Mouse (Mus musculus): ENCODE results near the gene Tnni3k.
A peak's percentile ranks its signal among the peaks of the same experiment; 100 is the strongest.

Gene Tnni3k

DNA sequence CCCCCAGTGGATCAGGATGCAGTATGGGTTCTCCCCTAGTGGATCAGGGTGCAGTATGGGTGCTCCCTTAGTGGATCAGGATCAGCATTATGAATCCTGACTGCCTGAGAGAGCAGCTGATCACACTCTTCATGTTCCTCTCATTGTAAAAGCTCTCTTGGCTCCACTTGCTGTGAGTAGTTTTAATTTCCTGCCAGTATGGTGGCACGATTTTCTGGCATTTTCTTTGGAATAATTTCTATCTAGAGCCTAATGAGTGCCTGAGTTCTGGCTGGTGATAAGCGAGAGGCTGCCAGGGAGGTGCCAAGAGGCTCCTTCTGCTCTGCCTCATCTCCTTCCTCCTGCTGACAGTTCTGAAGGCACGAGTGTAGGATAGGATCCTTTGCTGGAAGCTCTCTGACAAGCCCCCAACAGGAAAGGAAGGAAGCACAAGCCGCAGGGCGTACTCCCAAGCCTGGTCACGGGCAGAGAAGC lies 109.5 kb downstream of the Tnni3k start:
- no peak for DNase-seq

DNA sequence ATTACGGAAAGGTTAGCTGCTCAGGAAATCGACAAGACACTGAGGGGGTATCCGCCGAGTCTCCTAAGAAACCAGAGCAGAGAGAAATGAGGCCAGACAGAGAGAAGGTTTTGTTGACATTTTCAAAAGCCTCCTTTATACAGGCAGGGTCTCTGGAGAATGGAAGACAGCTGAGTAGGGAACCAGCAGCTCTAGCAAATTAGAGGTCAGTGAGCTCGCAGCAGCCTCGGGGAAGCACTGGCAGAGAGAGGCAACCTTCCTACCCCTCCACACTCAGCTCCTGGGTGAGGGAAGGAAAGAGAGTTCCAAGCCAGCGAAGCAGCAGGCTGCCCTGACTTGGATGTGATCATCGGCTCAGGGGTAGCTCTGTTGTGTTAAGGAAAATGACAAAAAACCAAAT lies 127.5 kb downstream of the Tnni3k start:
- no peak for DNase-seq

DNA sequence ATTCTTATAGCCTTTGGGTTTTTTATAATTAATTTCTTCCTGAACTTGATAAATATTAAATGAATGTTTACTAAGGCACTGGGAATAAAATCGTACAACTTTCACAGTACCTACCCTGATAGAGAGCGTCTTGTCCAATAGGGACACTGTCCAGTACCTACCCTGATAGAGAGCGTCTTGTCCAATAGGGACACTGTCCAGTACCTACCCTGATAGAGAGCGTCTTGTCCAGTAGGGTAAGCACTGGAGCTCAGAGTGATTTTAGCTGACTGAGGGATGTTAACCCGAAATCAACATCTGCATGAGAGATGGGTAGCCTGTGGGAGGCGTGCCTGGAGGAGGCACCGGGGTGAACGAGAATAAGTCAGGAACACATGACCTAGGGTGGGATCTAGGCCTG lies 130.3 kb downstream of the Tnni3k start:
- DNase-seq = no peak

DNA sequence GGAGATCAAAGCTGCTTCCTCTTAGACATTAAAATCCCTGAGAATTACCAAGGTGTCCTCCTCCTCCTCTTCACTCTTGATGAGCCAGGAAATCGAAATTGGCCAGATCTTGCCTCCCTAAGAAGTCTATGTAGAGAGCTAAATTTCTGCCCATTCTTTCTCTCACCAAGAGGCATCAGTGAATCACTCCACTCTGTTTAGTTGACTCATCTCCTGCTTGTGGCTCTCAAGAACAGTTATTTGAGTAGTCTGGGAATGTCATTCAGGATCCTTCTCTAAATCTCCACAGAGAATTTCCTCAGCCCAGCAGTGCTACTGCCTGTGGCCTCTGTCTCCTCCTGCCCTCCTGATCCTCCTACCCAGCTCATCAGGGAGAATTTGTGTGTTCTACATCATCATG lies 139.6 kb downstream of the Tnni3k start:
- no peak for DNase-seq

DNA sequence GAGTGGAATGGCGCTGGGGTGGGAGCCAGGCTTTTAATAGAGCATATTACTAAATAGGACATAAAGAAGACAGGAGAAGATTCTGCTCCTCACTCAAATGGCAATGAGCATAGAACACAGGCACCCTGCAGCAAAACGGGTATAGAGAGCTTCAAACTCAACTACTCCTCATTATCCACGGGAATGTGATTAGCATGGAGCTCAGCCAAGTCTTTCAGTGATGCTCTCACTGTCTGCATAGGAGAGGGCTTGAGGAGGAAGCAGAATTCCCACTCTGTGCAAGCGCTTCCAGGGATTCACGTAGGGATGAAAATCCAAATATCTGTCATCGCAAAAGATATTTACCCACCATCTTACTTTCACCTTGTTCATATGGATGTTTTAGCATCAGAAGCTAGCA lies 141.6 kb downstream of the Tnni3k start:
- DNase-seq = no peak

DNA sequence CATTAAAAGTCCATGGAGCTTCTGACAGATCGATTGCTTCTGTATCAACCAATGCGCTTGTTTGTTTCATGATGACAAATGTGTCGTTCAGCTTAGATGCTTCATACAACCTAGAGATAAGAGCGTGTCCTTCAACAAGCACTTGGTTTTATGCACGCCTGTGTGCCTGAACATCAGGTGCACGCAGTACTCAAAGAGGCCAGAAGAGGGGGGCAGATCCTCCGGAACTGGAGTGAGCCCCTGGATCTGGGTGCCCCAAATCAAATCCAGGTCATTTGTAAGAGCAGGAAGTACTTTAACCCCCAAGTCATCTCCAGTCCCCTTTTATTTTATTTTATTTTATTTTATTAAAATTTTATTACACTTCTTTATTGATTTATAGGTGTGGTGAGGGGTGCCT lies 158.5 kb downstream of the Tnni3k start:
- peak; percentile 5 for DNase-seq

DNA sequence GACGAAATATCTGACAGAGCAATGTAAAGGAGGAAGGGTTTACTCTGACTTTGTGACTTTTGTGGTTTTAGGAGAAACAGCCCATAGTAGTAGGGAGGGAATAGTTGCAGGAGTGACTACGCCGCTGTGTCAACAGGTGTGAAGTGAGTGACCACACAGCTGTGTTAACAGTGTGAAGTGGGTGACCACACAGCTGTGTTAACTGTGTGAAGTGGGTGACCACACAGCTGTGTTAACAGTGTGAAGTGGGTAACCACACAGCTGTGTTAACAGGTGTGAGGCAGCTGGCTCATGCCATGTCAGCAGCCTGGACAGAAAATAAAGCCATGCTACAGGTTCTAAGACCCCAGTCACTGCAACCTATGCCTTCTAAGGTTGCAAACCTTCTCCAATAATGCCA lies 162.0 kb downstream of the Tnni3k start:
- DNase-seq = no peak

DNA sequence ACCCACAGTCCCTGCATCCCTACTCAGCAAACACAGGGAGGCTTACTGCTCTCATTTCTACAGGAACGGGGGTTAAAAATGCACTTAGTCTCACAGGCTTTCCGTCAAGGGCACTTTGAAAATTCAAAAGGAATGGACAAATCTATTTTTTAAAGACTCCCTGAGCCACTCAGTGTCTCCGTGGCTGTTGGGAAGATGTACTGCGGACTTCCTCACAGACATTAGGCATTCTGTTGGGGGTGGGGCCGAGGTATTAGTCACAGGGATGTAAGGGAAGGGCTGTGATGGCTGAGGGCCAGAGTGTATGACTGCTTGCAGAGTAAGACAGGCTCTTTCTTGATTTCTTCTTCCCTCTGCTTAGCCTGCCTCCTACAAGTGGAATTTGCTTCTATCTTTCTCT lies 169.8 kb downstream of the Tnni3k start:
- DNase-seq = peak; percentile 12

DNA sequence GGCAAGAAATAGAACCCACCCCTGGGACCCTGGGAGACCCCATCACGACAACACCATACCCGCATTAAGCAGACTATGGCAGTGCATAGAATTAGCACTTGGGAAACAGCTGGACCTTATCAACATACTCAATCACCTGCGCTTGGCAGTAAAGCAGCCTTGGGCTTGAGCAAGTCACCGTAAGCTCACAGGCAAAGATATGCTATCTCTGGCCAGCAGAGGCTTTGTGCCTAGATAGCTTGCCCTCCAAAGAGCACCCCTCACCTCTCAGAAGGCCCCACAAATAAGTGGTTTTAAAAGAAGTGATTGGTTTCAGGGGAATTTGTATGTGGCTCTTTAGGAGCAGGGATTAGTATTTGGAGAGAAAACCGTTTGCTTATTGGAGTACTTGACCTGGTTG lies 170.2 kb downstream of the Tnni3k start:
- DNase-seq = no peak

DNA sequence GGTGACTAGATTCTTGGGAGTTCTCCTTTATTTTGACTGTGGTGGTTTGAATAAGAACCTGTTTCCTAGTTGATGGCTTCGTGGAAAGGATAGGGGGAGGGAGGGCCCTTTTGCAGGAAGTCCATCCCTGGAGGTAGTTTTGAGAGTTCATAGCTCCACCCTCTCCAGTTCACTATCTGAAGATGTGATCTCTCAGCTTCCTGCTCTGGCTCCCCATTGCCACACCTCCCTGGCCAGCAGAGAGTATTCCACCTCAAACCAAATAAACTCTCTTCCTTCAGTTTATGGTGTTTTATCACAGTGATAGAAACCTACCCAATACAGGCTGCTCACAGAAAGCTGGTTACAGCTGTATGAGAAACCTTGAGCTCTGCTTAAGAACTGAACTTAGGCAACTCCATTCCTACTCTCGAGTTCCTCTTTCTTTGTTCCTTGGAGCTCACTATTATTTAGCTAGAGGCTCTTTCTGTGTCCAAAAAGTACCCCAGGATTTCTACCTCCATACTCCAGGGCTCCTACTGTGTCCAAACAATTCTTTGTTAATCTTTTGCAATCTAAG lies 173.7 kb downstream of the Tnni3k start:
- DNase-seq = no peak

DNA sequence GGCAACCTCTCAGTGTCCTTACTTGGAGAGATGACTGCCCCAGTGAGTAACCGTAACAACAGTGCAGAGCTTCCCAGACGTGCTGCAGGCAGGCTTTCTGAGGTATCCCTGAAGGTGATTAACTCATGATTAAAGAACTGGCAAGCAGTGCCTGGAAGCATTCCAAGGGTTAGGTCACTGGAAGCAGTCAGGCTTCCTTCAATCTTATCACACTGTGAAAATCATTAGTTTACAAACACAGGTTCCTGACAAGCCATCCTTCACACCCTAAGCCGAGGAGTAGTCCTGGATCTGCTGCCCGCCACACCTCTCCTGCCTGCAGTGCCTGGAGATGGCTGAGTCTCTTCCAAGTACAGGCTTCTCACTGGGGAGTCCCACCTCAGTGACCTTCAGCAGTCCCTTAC lies 174.7 kb downstream of the Tnni3k start:
- no peak for DNase-seq

DNA sequence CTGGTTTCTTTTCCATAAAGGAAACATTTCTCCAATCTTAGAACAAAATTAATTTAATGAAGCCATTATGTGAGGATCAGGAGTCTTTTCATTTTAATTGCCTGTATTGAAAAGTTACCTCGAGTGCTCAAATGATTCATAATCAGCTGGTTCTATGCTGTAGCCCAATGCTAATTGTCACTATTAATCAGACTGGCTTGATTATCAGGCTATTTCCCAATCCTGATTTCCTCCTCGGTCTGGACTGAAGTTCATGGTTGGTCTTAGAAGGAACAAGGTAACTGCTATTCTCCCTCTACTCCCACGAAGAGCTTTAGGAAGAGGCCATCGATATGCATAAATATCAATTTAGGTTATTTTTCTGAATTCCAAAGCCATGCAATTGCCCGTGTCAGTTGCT lies 175.1 kb downstream of the Tnni3k start:
- no peak for DNase-seq

DNA sequence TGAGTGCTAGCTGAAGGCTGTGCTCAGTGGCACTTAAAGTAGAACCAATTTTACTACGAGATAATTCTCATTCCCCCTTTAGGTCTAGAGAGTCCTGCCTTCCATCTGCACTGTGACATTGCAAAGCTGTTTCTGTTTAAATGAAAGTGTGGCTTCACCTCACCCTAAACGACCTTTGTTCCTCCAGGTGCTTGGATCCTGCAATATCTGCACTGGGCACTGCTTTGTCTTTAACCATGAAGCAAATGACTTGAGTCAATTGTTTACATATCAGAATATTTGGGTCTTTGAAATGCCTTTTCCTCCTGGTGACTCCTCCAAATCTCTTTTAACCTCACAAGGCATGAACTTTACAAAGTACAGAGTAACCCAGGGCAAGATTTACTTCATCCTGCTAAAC lies 175.7 kb downstream of the Tnni3k start:
- no peak for DNase-seq

DNA sequence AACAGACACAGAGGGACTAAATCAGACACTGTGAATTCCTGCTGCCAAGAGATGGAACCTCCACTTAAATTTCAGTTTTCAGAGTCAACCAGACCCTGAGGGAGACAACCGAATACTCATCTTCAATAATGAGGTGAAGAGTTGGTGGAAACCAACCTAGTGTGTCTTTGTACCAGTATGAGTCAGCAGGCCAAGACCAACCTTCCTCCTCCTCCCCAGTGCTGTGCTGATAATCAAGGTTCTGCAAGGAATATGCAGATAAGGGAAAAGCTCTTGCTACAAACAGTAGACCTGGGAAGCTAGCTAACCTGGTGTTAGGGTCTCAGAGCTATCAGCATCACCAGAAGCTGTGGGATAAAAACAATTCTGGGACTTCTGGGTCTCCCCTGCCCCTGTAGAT lies 176.1 kb downstream of the Tnni3k start:
- no peak for DNase-seq

DNA sequence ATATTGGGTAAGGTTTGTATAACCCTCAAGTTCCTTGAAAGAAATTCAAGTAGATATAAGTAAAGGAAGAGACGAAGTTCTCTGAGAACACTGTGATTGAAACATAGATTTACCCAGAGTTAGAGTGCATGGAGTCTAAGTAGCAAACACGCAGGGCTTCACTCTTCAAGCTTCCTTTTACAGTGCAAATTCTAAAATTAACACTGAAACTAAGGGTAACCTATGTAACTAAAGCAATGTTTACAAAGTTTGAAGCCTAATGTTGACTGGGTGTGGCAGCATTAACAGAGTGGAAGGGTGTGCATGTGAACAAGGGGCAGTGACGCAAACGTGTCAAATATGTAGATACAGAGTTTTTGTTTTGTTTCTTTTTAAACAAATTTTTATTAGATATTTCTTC lies 186.4 kb downstream of the Tnni3k start:
- DNase-seq = no peak

DNA sequence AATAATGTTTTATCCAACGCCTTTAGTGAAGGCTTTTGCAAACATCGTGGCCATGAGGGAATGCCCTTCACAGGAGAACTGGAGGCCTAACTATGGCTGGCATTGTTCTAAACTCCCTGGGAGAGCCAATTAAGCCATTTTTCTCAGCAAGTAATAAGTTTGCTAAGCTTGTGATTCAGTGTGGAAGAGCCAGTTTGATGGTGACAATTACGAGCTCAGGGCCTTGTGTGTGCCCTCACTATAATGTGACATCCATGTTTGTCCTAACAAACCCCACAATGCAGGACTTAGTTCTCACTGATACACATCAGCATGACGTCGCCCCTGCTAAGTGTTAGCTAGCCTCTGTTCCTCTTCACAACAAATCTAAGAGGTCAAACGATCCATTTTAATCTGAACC lies 193.3 kb downstream of the Tnni3k start:
- no peak for DNase-seq

DNA sequence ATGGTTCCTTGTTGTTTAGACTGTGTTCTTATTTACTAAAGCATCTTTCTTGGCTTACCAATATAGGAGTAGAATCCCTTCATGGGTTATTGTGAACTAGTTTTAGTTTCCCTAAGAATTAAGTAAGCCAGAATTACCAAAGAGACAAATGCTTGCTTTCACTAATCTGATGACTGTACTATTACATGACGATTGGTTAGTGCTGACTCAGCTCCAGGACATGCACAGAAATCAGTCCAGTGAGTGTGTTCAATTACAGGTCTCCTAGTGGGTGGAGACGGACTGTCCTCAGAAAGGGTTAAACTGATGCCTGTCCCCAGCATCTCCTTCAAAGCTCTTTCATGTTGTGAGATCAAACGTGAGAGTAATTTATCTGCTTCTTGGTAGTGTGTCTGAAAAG lies 195.5 kb downstream of the Tnni3k start:
- DNase-seq = no peak

DNA sequence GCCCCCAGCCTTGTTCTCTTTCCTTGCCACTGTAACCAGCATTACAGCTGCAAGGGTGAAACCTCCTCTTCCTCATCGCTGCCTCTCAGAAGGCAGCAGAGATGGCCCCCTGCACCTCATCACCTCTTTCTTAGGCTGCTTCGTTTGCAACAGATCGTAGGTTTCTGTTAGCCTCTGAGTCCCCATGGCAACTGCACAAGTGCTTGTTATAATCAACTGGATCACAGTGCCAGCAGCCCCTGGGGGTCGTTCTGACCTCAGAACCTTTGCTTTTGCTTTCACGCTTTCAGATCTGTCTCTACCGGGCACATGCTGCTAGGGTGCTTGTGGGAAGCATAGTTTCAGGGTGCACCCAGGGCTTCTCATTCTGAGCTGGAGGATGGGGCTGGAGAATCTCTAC lies 201.9 kb downstream of the Tnni3k start:
- no peak for DNase-seq

DNA sequence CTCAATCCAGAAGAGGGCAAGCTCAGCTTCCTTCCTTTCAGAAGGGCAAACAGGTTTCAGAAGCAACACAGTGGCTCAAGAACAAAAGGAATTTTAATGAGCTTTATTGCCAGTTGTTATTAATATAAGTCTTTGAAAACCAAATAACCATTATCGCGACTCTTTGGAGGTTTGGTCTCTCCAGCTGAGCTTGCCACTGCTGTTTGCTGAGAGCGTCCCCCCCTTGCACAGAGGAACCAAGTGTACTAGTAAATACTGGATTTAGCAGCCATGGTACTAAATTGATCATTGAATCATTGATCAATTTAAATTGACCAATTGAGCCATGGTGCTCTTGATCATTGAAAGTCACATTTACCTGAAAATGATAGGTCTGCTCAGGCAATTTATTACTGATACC lies 202.9 kb downstream of the Tnni3k start:
- DNase-seq = no peak

DNA sequence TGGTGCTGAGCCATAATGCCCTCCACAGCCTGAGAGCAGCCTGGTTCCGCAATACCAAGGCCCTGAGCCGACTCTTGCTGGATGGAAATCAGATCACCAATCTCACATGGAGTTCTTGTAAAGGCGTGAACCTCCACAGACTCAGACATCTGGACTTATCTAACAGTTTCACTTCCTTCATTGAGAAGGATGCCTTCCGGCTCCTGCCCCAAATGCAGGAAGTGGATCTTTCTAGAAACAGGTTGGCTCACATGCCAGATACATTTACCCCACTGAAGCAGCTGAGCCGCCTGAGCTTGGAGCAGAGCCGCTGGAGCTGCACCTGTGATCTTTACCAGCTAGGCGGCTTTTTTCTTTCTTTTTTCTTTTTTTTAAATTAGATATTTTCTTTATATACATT lies 213.0 kb downstream of the Tnni3k start:
- DNase-seq = no peak

DNA sequence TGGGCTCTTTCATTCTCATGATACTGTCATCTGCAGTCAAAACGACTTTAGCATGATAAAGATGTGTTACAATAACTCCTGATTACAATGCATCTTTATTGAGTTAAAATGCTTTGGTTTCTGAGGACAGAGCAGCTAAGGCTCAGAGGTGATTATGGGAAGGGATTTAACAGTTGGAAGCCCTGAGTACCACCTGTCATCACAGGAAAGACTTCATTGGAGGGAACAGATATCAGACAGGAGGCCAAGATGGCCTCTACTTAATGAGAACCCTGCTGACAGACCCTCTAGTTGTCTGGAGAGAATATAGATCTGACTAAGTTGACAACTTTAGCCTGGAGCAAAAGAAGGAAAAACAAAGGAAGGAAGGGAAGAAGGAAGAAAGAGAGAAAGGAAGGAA lies 214.1 kb downstream of the Tnni3k start:
- DNase-seq = no peak

DNA sequence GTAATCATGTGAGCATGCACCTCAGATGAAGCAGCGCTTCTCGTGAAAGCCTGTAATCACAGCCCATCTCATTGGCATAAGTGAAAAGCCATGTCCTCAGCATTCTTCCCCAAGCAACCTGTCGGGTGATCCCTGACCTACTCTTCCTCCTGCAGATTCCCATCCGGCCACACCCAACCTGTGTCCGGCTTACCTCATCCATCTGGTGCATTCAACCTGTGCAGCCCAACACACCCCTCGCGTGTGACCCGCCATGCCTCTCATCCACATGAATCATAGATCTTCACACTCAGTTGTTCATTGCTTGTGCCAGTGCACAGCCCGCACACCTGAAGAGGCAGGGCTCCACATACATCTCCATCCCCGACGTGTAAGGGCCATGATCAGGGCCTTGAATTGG lies 217.3 kb downstream of the Tnni3k start:
- DNase-seq = no peak

DNA sequence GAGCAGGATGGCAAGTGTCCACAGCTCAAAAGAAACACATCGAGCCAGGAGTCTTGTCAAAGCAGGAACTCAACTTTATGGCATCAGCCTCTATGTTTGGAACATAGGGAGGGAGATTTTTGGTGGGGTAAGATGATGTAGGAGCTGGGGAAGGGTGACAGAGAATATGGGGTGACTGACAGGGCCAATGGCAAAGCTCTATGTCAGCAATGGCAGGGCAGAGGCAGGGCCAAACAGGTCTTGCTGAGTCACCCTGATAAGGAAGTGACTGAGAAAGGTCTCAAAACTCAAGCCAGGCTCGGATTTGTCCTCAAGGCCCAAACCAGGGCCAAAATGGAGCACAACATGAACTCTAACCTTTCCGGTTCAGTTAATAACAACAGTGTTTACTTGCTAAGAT lies 219.1 kb downstream of the Tnni3k start:
- DNase-seq = no peak

DNA sequence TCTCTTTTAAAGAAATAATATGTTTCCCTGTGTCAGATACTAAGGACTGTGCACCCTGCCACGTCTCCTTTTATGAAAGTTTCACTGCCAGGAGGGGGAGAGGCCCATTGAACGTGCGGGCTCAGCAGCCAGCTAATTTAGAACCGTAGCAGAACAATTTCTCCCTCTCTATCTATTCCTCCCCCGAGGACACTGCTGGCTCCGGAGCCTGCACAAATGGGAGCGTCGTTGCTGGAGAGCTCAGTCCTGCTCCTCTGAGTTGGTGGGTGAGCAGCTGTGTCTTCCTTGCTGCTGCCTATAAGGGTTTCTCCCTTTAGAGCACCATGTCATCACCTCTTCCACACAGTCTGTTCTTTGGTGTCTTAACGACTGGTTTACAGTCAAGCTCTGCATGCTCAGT lies 220.8 kb downstream of the Tnni3k start:
- DNase-seq = no peak

DNA sequence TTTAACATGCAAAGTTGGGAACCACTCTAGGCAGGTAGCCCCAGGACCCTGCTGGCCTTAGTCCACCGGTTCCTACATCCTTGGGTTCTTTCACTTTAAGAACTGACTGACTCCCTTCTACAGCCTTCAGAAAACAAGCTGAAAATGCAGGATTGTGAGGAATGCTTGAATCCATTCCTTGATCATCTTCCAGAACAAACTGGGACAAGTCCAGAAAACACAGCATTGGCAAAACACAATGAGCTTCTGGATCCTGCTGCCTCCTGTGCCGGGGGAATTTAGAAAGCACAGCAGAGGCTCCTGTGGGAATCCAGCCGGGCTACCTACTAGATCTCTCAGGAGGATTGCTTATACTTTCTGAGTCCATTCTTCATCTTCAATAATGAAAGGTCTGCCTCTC lies 229.5 kb downstream of the Tnni3k start:
- no peak for DNase-seq

DNA sequence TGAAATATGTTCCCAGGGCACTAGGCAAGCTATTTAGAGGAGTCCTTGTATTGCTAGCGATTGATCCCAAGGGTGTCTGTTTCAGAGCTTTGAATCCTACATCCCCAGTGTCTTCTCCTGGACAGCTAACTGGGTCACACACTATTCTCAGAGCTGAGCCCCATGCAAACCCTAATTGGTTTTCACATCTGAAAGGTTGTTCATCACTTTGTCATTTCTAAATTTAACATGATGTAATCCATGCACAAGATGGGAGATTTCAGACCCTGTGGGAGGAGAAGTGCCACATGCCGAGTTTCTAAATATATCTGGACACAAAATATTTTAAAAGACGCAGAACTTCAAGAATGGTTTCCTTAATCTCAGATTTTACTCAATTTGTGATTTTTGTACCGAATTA lies 230.5 kb downstream of the Tnni3k start:
- DNase-seq = no peak

All from kidney, postnatal 14 days (tissue).